Mouse (Mus musculus): Measurements from ENCODE around the gene Fbxl21. TPM values are rescaled to one million over a fixed set of nuclear protein-coding genes. Genes with fewer than 3 reads are reported as not detected.

Gene Fbxl21
- polyA plus RNA-seq, 1 experiment from 2014 or later: 2.7 TPM

DNA sequence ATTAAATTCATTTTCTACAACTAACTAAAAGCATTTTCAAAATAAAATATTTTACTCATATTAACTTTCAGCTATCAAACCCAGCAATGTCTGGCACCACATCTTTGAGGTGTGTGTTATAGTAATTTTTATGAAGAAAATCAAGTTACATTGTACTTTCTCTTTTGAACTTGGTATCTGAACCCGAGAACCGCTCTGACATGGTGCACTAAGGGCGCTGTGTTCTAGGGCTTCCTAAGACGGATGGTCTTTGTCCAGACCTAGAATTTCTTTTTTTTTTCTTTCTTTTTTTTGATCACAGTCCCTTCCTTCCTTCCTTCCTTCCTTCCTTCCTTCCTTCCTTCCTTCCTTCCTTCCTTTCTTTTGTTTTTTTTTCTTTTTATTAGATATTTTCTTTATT is 17.6 kb downstream of the Fbxl21 start:
- WGBS: 91% methylated on average over 4 of the region's 4 CpGs

GRCm38 (mm10) chr13:56543805-56544204 is 21.5 kb downstream of the Fbxl21 start:
- 70% methylated on average over 9 of the region's 9 CpGs for WGBS
- H3K4me1 ChIP-seq (replicated peaks; ENCODE audit: insufficient read depth, low read length): no peaks in the 10 kb centered on the region
- no peaks in the 10 kb centered on the region for H3K27me3 ChIP-seq (ENCODE audit: insufficient read depth, low read length)
- H3K27ac ChIP-seq: no peak overlapping the region
- no peak overlapping the region for H3K4me2 ChIP-seq (ENCODE audit: low read length)
- H3K36me3 ChIP-seq (ENCODE audit: insufficient read depth, low read length): no peaks in the 10 kb centered on the region
- DNase-seq (ENCODE audit: low spot score) (no peak), ATAC-seq (replicated peaks; ENCODE audit: low FRiP score, low read depth) (no peak)
- H3K9me3 ChIP-seq (replicated peaks; ENCODE audit: low read length): no peaks in the 10 kb centered on the region
- TF ChIP-seq CTCF (IDR thresholded peaks at IDR 0.05; ENCODE audit: low read depth): no peak
- no peak overlapping the region for H3K4me3 ChIP-seq (replicated peaks; ENCODE audit: low read depth, low read length)
- H3K9ac ChIP-seq (ENCODE audit: low read depth, low read length): no peak overlapping the region

More for the DNA sequence above, 17.6 kb downstream of the Fbxl21 start:
- H3K9me3 ChIP-seq (replicated peaks; ENCODE audit: low read length): no peaks in the 10 kb centered on the region
- H3K9ac ChIP-seq (ENCODE audit: low read depth, low read length): no peak overlapping the region
- no peaks in the 10 kb centered on the region for H3K4me1 ChIP-seq (replicated peaks; ENCODE audit: insufficient read depth, low read length)
- DNase-seq (ENCODE audit: low spot score): no peak
- no peak for ATAC-seq (replicated peaks; ENCODE audit: low FRiP score, low read depth)
- H3K4me3 ChIP-seq (replicated peaks; ENCODE audit: low read depth, low read length): no peak overlapping the region
- no peak overlapping the region for H3K4me2 ChIP-seq (ENCODE audit: low read length)
- no peak overlapping the region for H3K27ac ChIP-seq
- H3K27me3 ChIP-seq (ENCODE audit: insufficient read depth, low read length): no peaks in the 10 kb centered on the region
- TF ChIP-seq CTCF (IDR thresholded peaks at IDR 0.05; ENCODE audit: low read depth): no peak
- H3K36me3 ChIP-seq (ENCODE audit: insufficient read depth, low read length): no peaks in the 10 kb centered on the region

GRCm38 (mm10) chr13:56544956-56545355 is 22.7 kb downstream of the Fbxl21 start:
- Histone ChIP-seq H3K27ac (no peak overlapping the region), H3K36me3 (ENCODE audit: insufficient read depth, low read length) (no peaks in the 10 kb centered on the region), H3K4me3 (replicated peaks; ENCODE audit: low read depth, low read length) (no peak overlapping the region), H3K4me1 (replicated peaks; ENCODE audit: insufficient read depth, low read length) (no peaks in the 10 kb centered on the region), H3K9me3 (replicated peaks; ENCODE audit: low read length) (no peaks in the 10 kb centered on the region), H3K4me2 (ENCODE audit: low read length) (no peak overlapping the region), H3K9ac (ENCODE audit: low read depth, low read length) (no peak overlapping the region), H3K27me3 (ENCODE audit: insufficient read depth, low read length) (no peaks in the 10 kb centered on the region)
- no peak for ATAC-seq (replicated peaks; ENCODE audit: low FRiP score, low read depth)
- TF ChIP-seq CTCF (IDR thresholded peaks at IDR 0.05; ENCODE audit: low read depth): no peak
- 45% methylated on average over 3 of the region's 3 CpGs for WGBS
- DNase-seq (ENCODE audit: low spot score): no peak

DNA sequence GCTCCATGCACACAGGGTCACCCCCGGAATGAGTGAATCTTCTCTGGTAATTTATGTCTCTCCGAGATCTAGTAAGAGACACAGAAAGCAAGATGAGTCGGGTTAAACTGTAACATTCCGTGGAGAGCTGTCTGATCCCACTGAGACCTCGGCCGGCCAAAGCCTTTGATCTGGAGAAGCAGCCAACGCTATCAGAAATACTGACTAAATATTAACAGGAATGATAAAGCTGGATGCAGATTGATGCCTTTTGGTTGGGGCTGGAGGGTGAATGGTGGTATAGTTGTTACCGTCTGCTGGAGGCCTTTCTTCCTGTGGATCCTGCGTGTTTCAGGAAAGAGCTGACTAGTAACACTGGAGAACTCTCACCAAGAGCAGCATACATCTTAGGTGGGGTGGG is 26.1 kb downstream of the Fbxl21 start, which contains the start of gene Lect2:
TSS of gene Lect2 (minus strand) at position 102 of the 400 bp plus-strand sequence.
- no peak within 1 kb of the TSS for H3K4me3 ChIP-seq (replicated peaks; ENCODE audit: low read depth, low read length)
- no peaks in the 10 kb centered on the region for H3K36me3 ChIP-seq (ENCODE audit: insufficient read depth, low read length)
- no peak within 1 kb of the TSS for H3K4me2 ChIP-seq (ENCODE audit: low read length)
- H3K4me1 ChIP-seq (replicated peaks; ENCODE audit: insufficient read depth, low read length): no peaks in the 10 kb centered on the region
- DNase-seq (ENCODE audit: low spot score) (no peak), ATAC-seq (replicated peaks; ENCODE audit: low FRiP score, low read depth) (no peak)
- no peaks in the 10 kb centered on the region for H3K27me3 ChIP-seq (ENCODE audit: insufficient read depth, low read length)
- 47% methylated on average over 9 of the region's 9 CpGs for WGBS
- H3K27ac ChIP-seq: no peak within 1 kb of the TSS
- no peak for TF ChIP-seq CTCF (IDR thresholded peaks at IDR 0.05; ENCODE audit: low read depth)
- no peak within 1 kb of the TSS for H3K9ac ChIP-seq (ENCODE audit: low read depth, low read length)
- no peaks in the 10 kb centered on the region for H3K9me3 ChIP-seq (replicated peaks; ENCODE audit: low read length)

GRCm38 (mm10) chr13:56549364-56549763 is 27.1 kb downstream of the Fbxl21 start:
- no peak overlapping the region for H3K9ac ChIP-seq (ENCODE audit: low read depth, low read length)
- H3K9me3 ChIP-seq (replicated peaks; ENCODE audit: low read length): no peaks in the 10 kb centered on the region
- no peak for TF ChIP-seq CTCF (IDR thresholded peaks at IDR 0.05; ENCODE audit: low read depth)
- H3K4me1 ChIP-seq (replicated peaks; ENCODE audit: insufficient read depth, low read length): no peaks in the 10 kb centered on the region
- H3K27ac ChIP-seq: no peak overlapping the region
- DNase-seq (ENCODE audit: low spot score) (no peak), ATAC-seq (replicated peaks; ENCODE audit: low FRiP score, low read depth) (no peak)
- 69% methylated on average over 4 of the region's 4 CpGs for WGBS
- no peaks in the 10 kb centered on the region for H3K36me3 ChIP-seq (ENCODE audit: insufficient read depth, low read length)
- no peak overlapping the region for H3K4me2 ChIP-seq (ENCODE audit: low read length)
- H3K4me3 ChIP-seq (replicated peaks; ENCODE audit: low read depth, low read length): no peak overlapping the region
- H3K27me3 ChIP-seq (ENCODE audit: insufficient read depth, low read length): no peaks in the 10 kb centered on the region

DNA sequence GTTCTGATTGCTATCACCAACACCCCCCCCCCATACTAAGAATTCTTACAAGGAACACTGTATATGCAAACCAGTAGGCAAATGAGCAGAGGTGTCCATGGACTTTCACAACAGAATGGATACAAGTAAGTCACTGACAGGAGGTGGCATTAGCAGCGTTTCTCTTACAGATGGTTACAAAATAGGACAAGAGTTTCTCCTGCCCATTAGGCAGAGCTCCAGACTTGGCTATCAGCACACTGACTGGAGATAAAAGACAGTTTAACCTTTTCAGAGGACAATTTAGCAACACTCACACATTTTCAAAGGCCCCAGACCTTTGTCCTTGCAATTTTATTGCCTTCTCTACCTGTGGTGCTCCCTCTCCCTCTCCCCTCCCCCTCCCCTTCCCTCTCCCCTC is 28.3 kb downstream of the Fbxl21 start:
- Histone ChIP-seq H3K9ac (ENCODE audit: low read depth, low read length) (no peak overlapping the region), H3K4me3 (replicated peaks; ENCODE audit: low read depth, low read length) (no peak overlapping the region), H3K36me3 (ENCODE audit: insufficient read depth, low read length) (no peaks in the 10 kb centered on the region), H3K27me3 (ENCODE audit: insufficient read depth, low read length) (no peaks in the 10 kb centered on the region), H3K9me3 (replicated peaks; ENCODE audit: low read length) (no peaks in the 10 kb centered on the region), H3K4me1 (replicated peaks; ENCODE audit: insufficient read depth, low read length) (no peaks in the 10 kb centered on the region), H3K4me2 (ENCODE audit: low read length) (no peak overlapping the region), H3K27ac (no peak overlapping the region)
- DNase-seq (ENCODE audit: low spot score): no peak
- 26% methylated on average over 1 of the region's 1 CpGs for WGBS
- no peak for TF ChIP-seq CTCF (IDR thresholded peaks at IDR 0.05; ENCODE audit: low read depth)
- no peak for ATAC-seq (replicated peaks; ENCODE audit: low FRiP score, low read depth)

DNA sequence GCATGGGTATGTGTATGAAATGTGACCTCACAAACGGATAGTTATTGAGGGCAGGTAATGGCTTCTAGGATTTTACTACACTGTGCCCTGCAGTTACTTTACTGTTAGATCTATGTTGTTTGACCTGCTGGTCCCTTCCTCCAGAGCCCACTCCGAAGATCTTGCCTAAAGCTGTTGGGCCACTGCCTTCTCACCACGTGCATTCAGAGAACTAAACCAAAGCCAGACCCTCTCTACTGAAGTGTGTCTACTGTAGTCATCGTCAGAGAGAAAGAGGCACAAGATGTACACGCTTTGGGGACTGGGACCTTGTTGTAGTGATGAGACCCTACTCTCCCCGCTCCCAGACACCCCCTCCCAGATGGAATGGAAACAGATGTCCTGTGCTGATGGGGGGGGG is 29.4 kb downstream of the Fbxl21 start:
- Histone ChIP-seq H3K9ac (ENCODE audit: low read depth, low read length) (no peak overlapping the region), H3K4me3 (replicated peaks; ENCODE audit: low read depth, low read length) (no peak overlapping the region), H3K4me2 (ENCODE audit: low read length) (no peak overlapping the region), H3K27me3 (ENCODE audit: insufficient read depth, low read length) (no peaks in the 10 kb centered on the region), H3K4me1 (replicated peaks; ENCODE audit: insufficient read depth, low read length) (no peaks in the 10 kb centered on the region), H3K36me3 (ENCODE audit: insufficient read depth, low read length) (no peaks in the 10 kb centered on the region), H3K27ac (no peak overlapping the region), H3K9me3 (replicated peaks; ENCODE audit: low read length) (no peaks in the 10 kb centered on the region)
- ATAC-seq (replicated peaks; ENCODE audit: low FRiP score, low read depth) (no peak), DNase-seq (ENCODE audit: low spot score) (no peak)
- TF ChIP-seq CTCF (IDR thresholded peaks at IDR 0.05; ENCODE audit: low read depth): no peak
- 82% methylated on average over 6 of the region's 6 CpGs for WGBS

All from kidney, postnatal 0 days (tissue).